Mouse (Mus musculus) effector memory CD4-positive, alpha-beta T cell, adult 7 months (primary cell): ENCODE data around the gene Map3k14. TPM values are rescaled to one million over a fixed set of nuclear protein-coding genes. Genes with fewer than 3 reads are reported as not detected.

Experiments
- polyA plus RNA-seq: library from polyadenylated mRNA; unstranded; fragments of 100-300 nt; shearing (Covaris generic); gene quantifications from one replicate; pipeline ENCODE4 v1.2.1, GENCODE M21; 2017

Gene Map3k14
- polyA plus RNA-seq, result 160 TPM

GRCm38 (mm10) chr11:103267346-103268219 lies at the start of gene Map3k14:
Gene Map3k14 (minus strand): TSS chr11:103267472.

GRCm38 (mm10) chr11:103217790-103218516 lies 49.3 kb downstream of the Map3k14 start, which contains the start of gene Spata32:
Gene Spata32 (minus strand): TSS chr11:103218432.

GRCm38 (mm10) chr11:103208458-103208857 lies 58.8 kb downstream of the Map3k14 start, which contains the start of gene 1700023F06Rik:
Gene 1700023F06Rik (minus strand): TSS chr11:103208558.

GRCm38 (mm10) chr11:103170494-103171285 lies 96.6 kb downstream of the Map3k14 start, which contains the start of gene Fmnl1:
Gene Fmnl1 (plus strand): TSS chr11:103171107.

Other genes with a start within 250 kb of the Map3k14 start
- gene Nmt1, start 239.3 kb downstream of the Map3k14 start, polyA plus RNA-seq, result 72.9 TPM
- 8.9 TPM for gene Dcakd, start 239.1 kb downstream of the Map3k14 start, polyA plus RNA-seq
- gene Plcd3, start 165.8 kb downstream of the Map3k14 start, polyA plus RNA-seq, result 2.5 TPM
- 44.4 TPM for gene Acbd4, start 165.8 kb downstream of the Map3k14 start, polyA plus RNA-seq
- 8.9 TPM for gene Hexim1, start 151.2 kb downstream of the Map3k14 start, polyA plus RNA-seq
- 5.9 TPM for gene Hexim2, start 135.0 kb downstream of the Map3k14 start, polyA plus RNA-seq
- gene Fmnl1, start 96.4 kb downstream of the Map3k14 start, polyA plus RNA-seq, result 143 TPM
- not detected for gene 1700023F06Rik, start 58.9 kb downstream of the Map3k14 start, polyA plus RNA-seq
- gene Spata32, start 49.0 kb downstream of the Map3k14 start, polyA plus RNA-seq, result not detected
- 49.0 TPM for gene Arhgap27, start 96.2 kb upstream of the Map3k14 start, polyA plus RNA-seq
- gene Plekhm1, start 145.2 kb upstream of the Map3k14 start, polyA plus RNA-seq, result 24.9 TPM
- gene Lrrc37a, start 237.1 kb upstream of the Map3k14 start, polyA plus RNA-seq, result 0.10 TPM